Mouse (Mus musculus) intestine, postnatal 0 days (tissue): ENCODE data around the gene Nrarp. TPM values are rescaled to one million over a fixed set of nuclear protein-coding genes. Genes with fewer than 3 reads are reported as not detected.

Source experiments
- ATAC-seq: fragments of 200-750 bp; cut with Nextera tagmentation; 2 replicates; pipeline ENCODE4 v1.8.0; 2017; ENCODE audit warnings: mild to moderate bottlenecking, moderate TSS enrichment, moderate library complexity
- H3K27ac ChIP-seq: fragments of 300-500 bp; sonication (generic); 2 replicates; pipeline ENCODE4 v1.5.1; 2014; ENCODE audit warnings: mild to moderate bottlenecking, low read depth, low read length, moderate library complexity
- H3K27me3 ChIP-seq: fragments of 300-500 bp; sonication (generic); replicated peaks from 2 replicates; pipeline ENCODE4 v1.6.1; 2014; ENCODE audit warnings: low read length, mixed read lengths; ENCODE audit not compliant: control insufficient read depth, insufficient read depth
- H3K36me3 ChIP-seq: fragments of 300-500 bp; sonication (generic); 2 replicates; pipeline ENCODE4 v1.6.1; 2014; ENCODE audit warnings: mild to moderate bottlenecking, moderate library complexity; ENCODE audit not compliant: control insufficient read depth, insufficient read depth
- H3K4me1 ChIP-seq: fragments of 300-500 bp; sonication (generic); replicated peaks from 2 replicates; pipeline ENCODE4 v1.6.1; 2014; ENCODE audit warnings: antibody characterized with exemption, low read length, mixed read lengths; ENCODE audit not compliant: control insufficient read depth, insufficient read depth
- H3K4me2 ChIP-seq: fragments of 300-500 bp; sonication (generic); replicated peaks from 2 replicates; pipeline ENCODE4 v1.6.1; 2014; ENCODE audit warnings: low read depth, mild to moderate bottlenecking, moderate library complexity
- H3K4me3 ChIP-seq: fragments of 300-500 bp; sonication (generic); 2 replicates; pipeline ENCODE4 v1.5.1; 2014; ENCODE audit warnings: low read depth, low read length
- H3K9ac ChIP-seq: fragments of 300-500 bp; sonication (generic); 2 replicates; pipeline ENCODE4 v1.6.1; 2014; ENCODE audit warnings: mild to moderate bottlenecking, low read depth, low read length
- H3K9me3 ChIP-seq: fragments of 300-500 bp; sonication (generic); 2 replicates; pipeline ENCODE4 v1.6.1; 2016; ENCODE audit warnings: mixed run types; ENCODE audit not compliant: control insufficient read depth
- CTCF ChIP-seq: sonication (generic); IDR thresholded peaks from 2 replicates; pipeline ENCODE4 v1.5.1; 2016; ENCODE audit warnings: low read depth, mild to moderate bottlenecking, control low read depth, antibody characterized with exemption, moderate library complexity
- WGBS: fragments of 180-500 bp; shearing (Covaris S2); extraction: QIAGEN DNeasy Blood & Tissue Kit; methylation state at CpG from one replicate; pipeline ENCODE4 v1.1.7; 2014; 5-methylcytosine and 5-hydroxymethylcytosine counted together
- polyA plus RNA-seq: library from polyadenylated mRNA; unstranded; fragments of >200 nt; fragmentation: Nextera tagmentation; extraction: Ambion mirVana; gene quantifications from 2 replicates; pipeline ENCODE4 v1.2.1, GENCODE M21; 2015

Nrarp gene
- polyA plus RNA-seq, 1 experiment from 2014 or later, result 16.5 TPM

DNA sequence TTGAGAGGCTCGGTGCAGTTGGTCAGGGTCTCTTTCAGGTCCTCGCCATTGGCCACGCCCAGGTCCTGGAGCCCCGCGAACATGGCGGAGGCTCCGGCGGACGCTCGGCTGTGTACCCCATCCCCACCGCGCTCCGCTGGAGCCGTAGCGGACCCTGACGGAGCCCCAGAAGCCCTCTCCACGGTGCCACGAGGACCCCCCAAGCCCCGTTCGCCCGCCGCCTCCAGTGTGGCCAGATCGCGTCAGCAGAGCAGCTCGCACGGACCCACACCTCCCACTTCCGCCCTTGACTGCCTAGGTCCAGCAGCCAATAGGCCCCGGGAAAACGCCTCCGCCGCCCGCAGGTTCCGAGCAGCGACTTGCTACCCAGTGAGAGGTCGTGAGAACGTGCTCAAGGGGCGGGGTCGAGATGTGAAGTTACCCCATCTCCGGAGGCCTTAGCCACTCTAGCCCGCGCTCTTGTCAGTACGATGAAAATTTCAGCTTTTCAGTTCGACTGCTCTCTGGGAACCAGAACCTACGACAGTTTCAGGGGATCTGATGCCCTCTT lies 30.6 kb downstream of the Nrarp start, which contains the start of gene Nelfb:
Gene Nelfb, minus strand, starts transcription at position 369 of the 550 bp plus-strand sequence.
- Histone ChIP-seq H3K27ac (peak within 1 kb of the TSS; percentile 87), H3K9me3 (no peaks in the 10 kb centered on the region), H3K27me3 (no peaks in the 10 kb centered on the region), H3K4me1 (0 out of 2 replicates have a peak, but pooled peaks cover 8% of the 10 kb centered on the region), H3K4me2 (peak within 1 kb of the TSS; percentile 87), H3K36me3 (peaks cover 25% of the 10 kb centered on the region), H3K4me3 (peak within 1 kb of the TSS; percentile 95), H3K9ac (peak within 1 kb of the TSS; percentile 85)
- WGBS, result under 1% methylated on average over 44 of the region's 44 CpGs
- ATAC-seq, result peak; percentile 81
- TF ChIP-seq CTCF, result no peak

DNA sequence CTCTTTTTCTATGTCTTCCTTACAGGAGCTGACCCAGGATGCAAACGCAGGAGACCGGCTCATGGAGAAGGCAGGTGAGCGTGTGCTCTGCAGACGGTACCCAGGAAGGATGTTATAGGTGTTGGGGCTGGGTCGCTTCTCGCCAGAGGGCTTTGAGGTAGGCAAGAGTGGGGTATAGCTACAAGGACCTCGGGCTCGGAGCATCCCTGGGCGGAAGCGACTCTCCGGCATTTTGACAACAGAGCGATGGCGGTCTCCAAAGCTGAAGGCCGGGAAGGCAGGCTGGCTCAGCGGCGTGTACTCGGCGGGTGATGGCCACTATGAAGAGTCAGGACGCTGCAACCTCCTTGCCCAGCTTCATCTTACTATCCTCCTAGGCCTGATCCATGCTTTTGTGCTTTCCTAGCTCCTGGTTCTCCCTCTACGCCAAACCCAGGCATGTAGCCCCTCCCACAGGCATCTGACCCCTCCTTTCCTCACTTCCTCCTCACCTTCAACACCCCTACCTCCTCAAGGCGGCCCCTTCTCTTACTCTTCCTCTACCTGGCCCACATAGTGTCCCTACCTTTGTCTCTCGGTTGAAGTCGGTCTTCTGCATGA lies 32.8 kb downstream of the Nrarp start:
- Histone ChIP-seq H3K27ac (no peak overlapping the region), H3K4me3 (no peak overlapping the region), H3K36me3 (peaks cover 6% of the 10 kb centered on the region; the same call in 1 of the 2 replicates), H3K27me3 (no peaks in the 10 kb centered on the region), H3K9me3 (no peaks in the 10 kb centered on the region), H3K9ac (no peak overlapping the region), H3K4me2 (no peak overlapping the region), H3K4me1 (0 out of 2 replicates have a peak, but pooled peaks cover 7% of the 10 kb centered on the region)
- TF ChIP-seq CTCF, result no peak
- ATAC-seq, result no peak
- WGBS, result 69% methylated on average over 23 of the region's 23 CpGs

DNA sequence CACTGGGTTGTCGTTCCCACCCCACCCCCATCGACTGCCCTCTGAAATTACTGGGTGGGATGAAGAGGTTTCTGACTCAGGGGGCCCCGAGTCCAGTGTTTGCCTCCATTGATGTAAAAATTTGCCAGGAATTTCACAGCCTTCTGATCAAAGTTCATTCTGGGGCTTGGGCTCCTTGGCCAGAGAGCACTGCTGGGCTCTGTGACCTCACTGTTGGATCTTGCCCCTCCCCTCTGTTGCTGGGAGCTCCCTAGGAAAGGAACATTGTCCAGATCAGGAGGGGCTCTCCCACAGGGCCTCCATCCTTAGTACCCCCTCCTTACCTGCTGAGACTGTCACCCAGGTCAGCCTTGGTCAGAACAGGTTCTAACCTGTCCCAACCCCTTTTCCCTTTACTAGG lies 33.9 kb downstream of the Nrarp start, which contains the start of gene Stpg3:
Gene Stpg3, minus strand, starts transcription at position 194 of the 400 bp plus-strand sequence.
- H3K4me3 ChIP-seq, result no peak within 1 kb of the TSS
- TF ChIP-seq CTCF, result no peak
- ATAC-seq, result no peak
- H3K36me3 ChIP-seq, result no peaks in the 10 kb centered on the region
- H3K4me2 ChIP-seq, result no peak within 1 kb of the TSS
- no peaks in the 10 kb centered on the region for H3K27me3 ChIP-seq
- no peak within 1 kb of the TSS for H3K9ac ChIP-seq
- H3K4me1 ChIP-seq, result 0 out of 2 replicates have a peak, but pooled peaks cover 7% of the 10 kb centered on the region
- H3K9me3 ChIP-seq, result no peaks in the 10 kb centered on the region
- WGBS, result 28% methylated on average over 3 of the region's 3 CpGs
- no peak within 1 kb of the TSS for H3K27ac ChIP-seq

DNA sequence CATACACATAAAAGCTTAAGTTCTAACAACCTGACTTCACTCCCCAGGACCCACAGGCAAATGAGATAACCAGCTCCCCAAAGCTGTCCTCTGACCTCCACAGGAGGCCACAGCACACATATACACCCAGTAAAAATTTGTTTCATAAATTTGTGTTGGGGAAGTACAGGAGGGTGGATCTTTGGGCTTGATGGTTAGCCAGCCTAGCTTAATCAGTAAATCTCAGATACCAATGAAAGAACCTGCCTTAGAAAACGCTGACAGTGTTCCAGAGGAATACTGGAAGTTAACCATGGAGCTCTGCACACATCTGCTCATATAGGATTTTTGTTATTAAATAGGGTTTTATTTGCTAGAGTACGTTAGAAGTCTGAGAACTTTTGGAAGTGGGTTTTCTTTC lies 37.1 kb downstream of the Nrarp start:
- H3K4me1 ChIP-seq, result no peaks in the 10 kb centered on the region
- no peak overlapping the region for H3K4me3 ChIP-seq
- H3K27me3 ChIP-seq, result no peaks in the 10 kb centered on the region
- no peak for ATAC-seq
- H3K9me3 ChIP-seq, result no peaks in the 10 kb centered on the region
- peaks cover 12% of the 10 kb centered on the region; the same call in 1 of the 2 replicates for H3K36me3 ChIP-seq
- TF ChIP-seq CTCF, result no peak
- no peak overlapping the region for H3K4me2 ChIP-seq
- 55% methylated on average over 2 of the region's 2 CpGs for WGBS
- no peak overlapping the region for H3K27ac ChIP-seq
- H3K9ac ChIP-seq, result no peak overlapping the region

DNA sequence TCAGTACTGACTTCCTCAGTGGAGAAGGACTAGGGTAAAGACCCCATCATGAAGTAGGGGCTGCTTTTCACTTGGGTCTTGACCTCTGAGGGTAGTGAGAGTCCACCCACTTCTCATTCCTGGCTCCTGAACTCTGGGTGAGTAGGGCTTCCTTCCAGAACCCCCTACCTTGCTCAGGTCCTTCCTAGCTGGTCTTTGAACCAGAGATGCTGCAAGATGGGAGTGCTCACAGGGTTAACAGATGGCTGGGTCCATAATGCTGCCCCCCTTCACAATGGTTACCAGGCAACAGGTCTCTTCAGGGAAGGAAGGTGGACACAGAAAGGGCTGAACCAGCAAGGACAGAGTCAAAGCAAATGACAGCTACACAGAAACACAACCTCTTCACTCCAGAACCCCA lies 37.9 kb downstream of the Nrarp start, which contains the start of gene Fam166a:
Gene Fam166a, plus strand, starts transcription at position 301 of the 400 bp plus-strand sequence.
- no peak within 1 kb of the TSS for H3K4me3 ChIP-seq
- no peak for ATAC-seq
- no peak within 1 kb of the TSS for H3K9ac ChIP-seq
- H3K36me3 ChIP-seq, result peaks cover 12% of the 10 kb centered on the region; the same call in 1 of the 2 replicates
- no peaks in the 10 kb centered on the region for H3K9me3 ChIP-seq
- H3K4me2 ChIP-seq, result no peak within 1 kb of the TSS
- no peaks in the 10 kb centered on the region for H3K27me3 ChIP-seq
- no peaks in the 10 kb centered on the region for H3K4me1 ChIP-seq
- no peak within 1 kb of the TSS for H3K27ac ChIP-seq
- TF ChIP-seq CTCF, result no peak

DNA sequence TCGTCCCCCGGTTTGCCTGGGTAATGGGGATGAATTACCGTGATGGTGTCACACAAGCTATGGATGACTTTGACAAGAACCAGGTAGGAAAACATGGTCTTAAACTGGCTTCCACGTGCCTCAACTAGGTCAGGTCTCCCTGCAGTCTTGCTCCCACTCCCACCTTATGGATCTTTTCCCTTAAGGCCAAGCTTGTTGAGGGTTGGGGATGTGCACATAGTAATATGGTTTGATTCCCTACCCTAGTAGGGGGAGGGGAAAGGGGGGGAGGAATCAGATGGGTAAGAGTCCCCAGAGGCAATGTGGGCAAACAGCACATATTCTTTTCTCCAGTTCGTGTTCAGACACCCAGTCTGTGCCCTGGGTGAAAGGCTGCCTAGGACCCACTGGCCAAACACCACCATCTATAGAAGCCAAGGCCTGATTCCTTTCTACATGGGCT lies 40.8 kb downstream of the Nrarp start:
- Histone ChIP-seq H3K9me3 (no peaks in the 10 kb centered on the region), H3K27ac (no peak overlapping the region), H3K27me3 (no peaks in the 10 kb centered on the region), H3K9ac (no peak overlapping the region), H3K4me1 (0 out of 2 replicates have a peak, but pooled peaks cover 3% of the 10 kb centered on the region), H3K36me3 (peaks cover 12% of the 10 kb centered on the region; the same call in 1 of the 2 replicates), H3K4me3 (no peak overlapping the region), H3K4me2 (no peak overlapping the region; the same call in 1 of the 2 replicates)
- 71% methylated on average over 5 of the region's 5 CpGs for WGBS
- TF ChIP-seq CTCF, result no peak
- no peak for ATAC-seq
